Mouse (Mus musculus): ENCODE results near the gene Rcc2. TPM values are rescaled to one million over a fixed set of nuclear protein-coding genes. Genes with fewer than 3 reads are reported as not detected.
A peak's percentile ranks its signal among the peaks of the same experiment; 100 is the strongest.

Rcc2 gene
- polyA plus RNA-seq, 1 experiment from 2014 or later, result 7.7 TPM

- Histone ChIP-seq H3K27ac (ENCODE audit: low read depth, low read length) (no peak overlapping the region), H3K9me3 (ENCODE audit: control insufficient read depth, low read length) (no peaks in the 10 kb centered on the region), H3K27me3 (replicated peaks; ENCODE audit: control insufficient read depth, insufficient read depth, low read length) (no peaks in the 10 kb centered on the region), H3K36me3 (ENCODE audit: control insufficient read depth, insufficient read depth, low read length) (peaks cover 28% of the 10 kb centered on the region), H3K4me3 (ENCODE audit: low read length) (no peak overlapping the region), H3K4me1 (ENCODE audit: control insufficient read depth, insufficient read depth, low read depth, low read length) (peaks cover 15% of the 10 kb centered on the region), H3K4me2 (ENCODE audit: low read length) (no peak overlapping the region), H3K9ac (ENCODE audit: low read depth, low read length) (no peak overlapping the region)
- whole genome bisulfite sequencing, result 72% methylated on average over 4 of the region's 4 CpGs
- ATAC-seq, result no peak
Observed at GRCm38 (mm10) chr4:140707615-140708014, 7.3 kb downstream of the Rcc2 start.

DNA sequence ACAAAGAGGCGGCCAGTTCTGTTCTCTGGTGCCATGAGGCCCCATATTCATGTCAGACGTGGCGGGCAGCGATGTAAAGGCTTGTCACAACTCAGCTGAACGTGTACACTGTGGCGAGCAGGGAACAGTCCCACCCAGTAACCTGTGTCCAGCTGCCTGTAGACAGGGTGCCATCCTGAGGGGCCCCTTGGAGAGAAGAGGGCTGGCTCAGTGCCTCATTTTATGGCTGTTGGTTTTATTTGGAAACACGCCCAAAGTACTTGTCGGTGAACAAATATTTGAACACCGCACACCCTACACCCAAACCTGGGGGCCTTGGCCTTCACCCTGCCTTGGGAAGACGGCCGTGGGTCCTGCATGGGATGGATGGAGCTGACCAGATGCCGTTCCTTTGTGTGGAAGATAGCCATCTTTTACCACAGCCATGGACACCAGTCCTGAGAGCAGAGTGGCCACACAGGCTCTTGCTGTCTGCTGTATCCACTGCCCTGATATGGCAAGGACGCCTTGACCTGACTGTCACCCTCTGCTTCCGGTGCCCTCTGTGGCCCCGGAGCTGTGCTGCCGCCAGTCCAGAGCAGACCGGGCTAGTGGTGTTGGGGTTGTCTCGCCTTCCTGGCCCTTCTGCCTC, 8.1 kb downstream of the Rcc2 start:
- no peak overlapping the region for H3K9ac ChIP-seq (ENCODE audit: low read depth, low read length)
- ATAC-seq, result no peak
- H3K9me3 ChIP-seq (ENCODE audit: control insufficient read depth, low read length), result no peaks in the 10 kb centered on the region

DNA sequence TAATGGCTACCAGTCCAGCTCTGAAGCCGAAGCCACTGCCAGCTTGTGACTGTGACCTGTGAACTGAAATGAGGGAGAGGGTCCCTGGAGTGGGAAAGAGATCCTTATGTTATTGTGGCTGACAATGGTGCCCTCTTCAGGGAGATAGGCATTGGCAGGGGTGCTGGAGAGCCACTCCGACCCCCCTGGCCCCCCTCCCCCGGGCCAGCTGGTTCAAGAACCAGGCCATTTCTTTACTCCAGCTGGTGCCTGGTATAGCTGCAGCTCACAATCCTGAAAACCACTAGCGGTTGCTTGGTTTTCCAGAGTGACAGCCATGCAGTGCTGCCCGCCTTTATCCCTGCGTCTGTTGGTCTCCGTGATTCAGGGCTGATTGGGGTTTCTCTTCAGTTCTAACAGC, 8.8 kb downstream of the Rcc2 start:
- H3K9ac ChIP-seq (ENCODE audit: low read depth, low read length), result no peak overlapping the region
- no peak overlapping the region for H3K27ac ChIP-seq (ENCODE audit: low read depth, low read length)
- H3K36me3 ChIP-seq (ENCODE audit: control insufficient read depth, insufficient read depth, low read length), result peaks cover 31% of the 10 kb centered on the region
- no peak overlapping the region for H3K4me2 ChIP-seq (ENCODE audit: low read length)
- no peaks in the 10 kb centered on the region for H3K27me3 ChIP-seq (replicated peaks; ENCODE audit: control insufficient read depth, insufficient read depth, low read length)
- no peak for ATAC-seq
- peaks cover 8% of the 10 kb centered on the region for H3K4me1 ChIP-seq (ENCODE audit: control insufficient read depth, insufficient read depth, low read depth, low read length)
- no peak overlapping the region for H3K4me3 ChIP-seq (ENCODE audit: low read length)
- H3K9me3 ChIP-seq (ENCODE audit: control insufficient read depth, low read length), result no peaks in the 10 kb centered on the region
- 61% methylated on average over 7 of the region's 7 CpGs for WGBS

More for the DNA sequence above, 8.1 kb downstream of the Rcc2 start:
- H3K36me3 ChIP-seq (ENCODE audit: control insufficient read depth, insufficient read depth, low read length), result peaks cover 30% of the 10 kb centered on the region
- no peaks in the 10 kb centered on the region for H3K27me3 ChIP-seq (replicated peaks; ENCODE audit: control insufficient read depth, insufficient read depth, low read length)
- H3K27ac ChIP-seq (ENCODE audit: low read depth, low read length), result no peak overlapping the region
- peaks cover 10% of the 10 kb centered on the region for H3K4me1 ChIP-seq (ENCODE audit: control insufficient read depth, insufficient read depth, low read depth, low read length)
- 80% methylated on average over 18 of the region's 18 CpGs for WGBS
- H3K4me2 ChIP-seq (ENCODE audit: low read length), result no peak overlapping the region
- no peak overlapping the region for H3K4me3 ChIP-seq (ENCODE audit: low read length)

DNA sequence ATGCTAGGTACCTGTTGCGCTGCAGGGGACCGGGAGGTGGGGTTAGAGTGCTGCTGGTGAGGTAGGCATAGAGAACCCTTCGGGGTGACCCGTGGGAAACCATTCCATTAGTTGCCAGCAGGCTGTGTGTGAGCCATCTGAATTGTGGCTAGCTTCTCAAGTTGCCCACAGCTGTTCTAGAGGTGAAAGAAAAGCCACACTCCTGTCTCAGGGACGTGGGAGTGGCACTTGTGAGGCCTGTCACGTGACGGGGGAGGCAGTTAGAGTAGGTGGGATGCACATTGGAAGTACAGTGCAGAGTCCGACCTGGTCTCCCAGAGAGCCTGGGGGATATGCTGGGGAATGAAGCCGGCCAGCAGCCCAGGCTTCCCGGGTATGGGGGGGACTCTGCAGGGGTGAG, 9.3 kb downstream of the Rcc2 start:
- no peaks in the 10 kb centered on the region for H3K27me3 ChIP-seq (replicated peaks; ENCODE audit: control insufficient read depth, insufficient read depth, low read length)
- no peak overlapping the region for H3K4me2 ChIP-seq (ENCODE audit: low read length)
- H3K27ac ChIP-seq (ENCODE audit: low read depth, low read length), result no peak overlapping the region
- H3K9ac ChIP-seq (ENCODE audit: low read depth, low read length), result no peak overlapping the region
- H3K9me3 ChIP-seq (ENCODE audit: control insufficient read depth, low read length), result no peaks in the 10 kb centered on the region
- peaks cover 36% of the 10 kb centered on the region for H3K36me3 ChIP-seq (ENCODE audit: control insufficient read depth, insufficient read depth, low read length)
- ATAC-seq, result no peak
- WGBS, result 89% methylated on average over 10 of the region's 10 CpGs
- no peak overlapping the region for H3K4me3 ChIP-seq (ENCODE audit: low read length)
- H3K4me1 ChIP-seq (ENCODE audit: control insufficient read depth, insufficient read depth, low read depth, low read length), result peaks cover 10% of the 10 kb centered on the region

DNA sequence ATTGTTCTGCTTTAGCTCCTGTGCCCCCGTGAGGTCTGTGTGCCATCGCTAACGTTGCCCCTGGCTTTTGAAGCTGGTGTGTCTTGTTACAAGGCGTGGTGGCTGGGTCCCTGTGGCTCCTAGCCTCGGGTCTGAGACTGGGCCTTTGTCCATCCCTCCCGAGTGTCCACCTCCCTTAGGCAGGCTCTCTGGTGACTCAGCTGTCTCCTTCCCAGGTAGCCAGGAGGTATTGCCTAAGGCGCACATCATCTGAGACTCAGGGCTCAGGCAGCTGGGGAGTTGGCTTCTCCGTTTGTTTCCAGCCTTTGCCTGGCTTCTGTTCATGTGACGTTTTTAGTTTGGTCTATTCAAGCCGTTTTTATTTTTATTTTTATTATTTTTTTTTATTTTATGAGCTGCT, 10.4 kb downstream of the Rcc2 start:
- Histone ChIP-seq H3K4me3 (ENCODE audit: low read length) (no peak overlapping the region), H3K4me1 (ENCODE audit: control insufficient read depth, insufficient read depth, low read depth, low read length) (peaks cover 10% of the 10 kb centered on the region), H3K9me3 (ENCODE audit: control insufficient read depth, low read length) (no peaks in the 10 kb centered on the region), H3K27me3 (replicated peaks; ENCODE audit: control insufficient read depth, insufficient read depth, low read length) (no peaks in the 10 kb centered on the region), H3K9ac (ENCODE audit: low read depth, low read length) (no peak overlapping the region), H3K36me3 (ENCODE audit: control insufficient read depth, insufficient read depth, low read length) (peaks cover 43% of the 10 kb centered on the region), H3K4me2 (ENCODE audit: low read length) (no peak overlapping the region), H3K27ac (ENCODE audit: low read depth, low read length) (no peak overlapping the region)
- ATAC-seq, result no peak
- WGBS, result 71% methylated on average over 10 of the region's 10 CpGs

DNA sequence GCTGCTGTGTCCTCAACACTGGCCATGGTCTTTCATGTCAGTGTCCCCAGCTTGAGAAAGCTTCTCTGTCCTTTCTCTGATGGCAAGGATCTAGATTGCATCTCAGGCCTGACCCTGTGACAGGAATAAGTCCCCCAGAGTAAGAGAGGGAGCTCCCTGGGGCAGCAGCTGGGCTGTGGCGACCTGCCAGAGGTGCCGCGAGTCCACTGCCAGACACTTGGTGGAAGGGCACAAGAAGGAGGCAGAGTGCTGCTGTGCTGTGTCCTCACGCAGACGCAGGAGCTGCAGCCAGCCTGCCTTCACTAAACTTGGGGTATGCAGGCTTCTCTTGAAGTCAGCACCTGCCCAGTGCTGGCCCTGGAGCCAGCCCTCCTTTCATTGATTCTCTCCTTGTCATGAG, 11.0 kb downstream of the Rcc2 start:
- Histone ChIP-seq H3K9ac (ENCODE audit: low read depth, low read length) (0 out of 2 replicates have a peak overlapping the region, but pooled peaks have one; percentile 24), H3K36me3 (ENCODE audit: control insufficient read depth, insufficient read depth, low read length) (peaks cover 47% of the 10 kb centered on the region), H3K27me3 (replicated peaks; ENCODE audit: control insufficient read depth, insufficient read depth, low read length) (no peaks in the 10 kb centered on the region), H3K4me1 (ENCODE audit: control insufficient read depth, insufficient read depth, low read depth, low read length) (peaks cover 10% of the 10 kb centered on the region), H3K4me2 (ENCODE audit: low read length) (no peak overlapping the region), H3K4me3 (ENCODE audit: low read length) (no peak overlapping the region), H3K27ac (ENCODE audit: low read depth, low read length) (no peak overlapping the region), H3K9me3 (ENCODE audit: control insufficient read depth, low read length) (no peaks in the 10 kb centered on the region)
- 61% methylated on average over 5 of the region's 5 CpGs for WGBS
- no peak for ATAC-seq

DNA sequence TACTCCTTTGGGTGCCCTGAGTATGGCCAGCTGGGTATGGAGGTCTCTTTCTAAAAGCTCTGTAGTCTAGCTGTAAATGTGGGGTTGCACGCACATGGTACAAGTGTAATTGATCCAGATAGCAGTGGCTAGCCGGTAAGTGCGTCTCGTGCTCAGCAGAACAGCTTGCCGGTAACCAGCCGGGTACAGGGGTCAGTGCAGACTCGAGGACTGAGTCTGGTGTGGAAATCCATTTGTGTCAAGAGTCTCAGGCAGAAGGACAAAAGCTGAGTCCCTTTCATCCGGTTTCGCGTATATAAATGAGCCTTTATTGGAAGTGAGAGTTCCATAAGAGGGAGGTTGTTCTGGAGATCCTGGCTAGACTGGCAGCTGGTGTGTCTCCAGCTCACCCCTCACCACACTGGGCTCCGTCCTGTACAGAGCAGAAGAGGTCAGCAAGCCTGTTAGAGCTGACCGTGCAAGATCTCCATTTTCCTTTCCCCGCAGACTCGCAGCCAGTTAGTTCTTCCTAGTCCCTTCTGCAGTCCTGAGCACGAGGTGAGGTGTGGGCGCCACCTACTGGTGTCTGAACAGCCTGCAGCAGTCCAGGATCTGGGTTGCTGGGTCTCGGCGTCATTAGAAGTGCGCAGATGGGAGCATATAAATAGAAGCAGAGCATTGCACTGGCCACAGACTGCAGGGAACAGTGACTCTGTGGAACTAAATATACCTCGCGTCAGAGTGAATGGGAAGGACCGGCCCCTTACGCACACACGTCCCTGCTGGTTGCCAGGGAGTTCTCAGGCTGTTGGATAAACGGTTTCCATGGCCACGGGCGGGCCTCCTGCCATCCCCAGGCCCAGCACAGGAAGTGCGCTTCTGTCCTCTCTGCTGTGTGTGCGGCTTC, 13.4 kb downstream of the Rcc2 start:
- no peaks in the 10 kb centered on the region for H3K27me3 ChIP-seq (replicated peaks; ENCODE audit: control insufficient read depth, insufficient read depth, low read length)
- peak; percentile 95 for ATAC-seq
- H3K9me3 ChIP-seq (ENCODE audit: control insufficient read depth, low read length), result no peaks in the 10 kb centered on the region
- H3K4me1 ChIP-seq (ENCODE audit: control insufficient read depth, insufficient read depth, low read depth, low read length), result peaks cover 10% of the 10 kb centered on the region
- H3K4me2 ChIP-seq (ENCODE audit: low read length), result peak overlapping the region; percentile 10; the same call in 1 of the 2 replicates
- peak overlapping the region; percentile 17 for H3K9ac ChIP-seq (ENCODE audit: low read depth, low read length)
- H3K27ac ChIP-seq (ENCODE audit: low read depth, low read length), result peak overlapping the region; percentile 67
- 26% methylated on average over 29 of the region's 29 CpGs for WGBS
- no peak overlapping the region for H3K4me3 ChIP-seq (ENCODE audit: low read length)
- peaks cover 61% of the 10 kb centered on the region for H3K36me3 ChIP-seq (ENCODE audit: control insufficient read depth, insufficient read depth, low read length)

DNA sequence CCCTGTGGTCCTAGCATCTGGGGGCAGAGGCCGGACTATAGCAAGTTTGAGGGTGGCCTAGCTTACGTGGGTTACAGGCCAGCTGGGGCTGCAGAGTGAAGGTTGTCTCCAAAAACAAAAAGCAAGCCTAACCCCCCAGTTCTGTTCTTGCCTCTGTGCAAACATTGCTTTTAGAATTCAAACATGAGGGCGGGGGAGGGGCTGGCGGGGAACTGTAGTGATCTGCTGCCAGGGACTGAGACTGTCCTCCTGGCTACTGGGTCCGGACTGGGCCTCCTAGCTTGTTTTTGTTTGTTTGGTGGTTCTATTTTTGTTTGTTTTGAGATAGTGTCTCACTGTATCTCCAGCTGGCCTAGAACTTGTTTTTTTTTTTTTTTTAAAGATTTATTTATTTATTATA, 14.2 kb downstream of the Rcc2 start:
- peaks cover 10% of the 10 kb centered on the region for H3K4me1 ChIP-seq (ENCODE audit: control insufficient read depth, insufficient read depth, low read depth, low read length)
- no peaks in the 10 kb centered on the region for H3K27me3 ChIP-seq (replicated peaks; ENCODE audit: control insufficient read depth, insufficient read depth, low read length)
- H3K9ac ChIP-seq (ENCODE audit: low read depth, low read length), result no peak overlapping the region
- peak overlapping the region; percentile 67 for H3K27ac ChIP-seq (ENCODE audit: low read depth, low read length)
- peaks cover 61% of the 10 kb centered on the region for H3K36me3 ChIP-seq (ENCODE audit: control insufficient read depth, insufficient read depth, low read length)
- H3K4me3 ChIP-seq (ENCODE audit: low read length), result no peak overlapping the region
- H3K9me3 ChIP-seq (ENCODE audit: control insufficient read depth, low read length), result no peaks in the 10 kb centered on the region
- WGBS, result 74% methylated on average over 5 of the region's 5 CpGs
- ATAC-seq, result 0 out of 2 replicates have a peak, but pooled peaks have one; percentile 1
- no peak overlapping the region; the same call in 1 of the 2 replicates for H3K4me2 ChIP-seq (ENCODE audit: low read length)

- peaks cover 10% of the 10 kb centered on the region for H3K4me1 ChIP-seq (ENCODE audit: control insufficient read depth, insufficient read depth, low read depth, low read length)
- H3K9me3 ChIP-seq (ENCODE audit: control insufficient read depth, low read length), result no peaks in the 10 kb centered on the region
- peaks cover 62% of the 10 kb centered on the region for H3K36me3 ChIP-seq (ENCODE audit: control insufficient read depth, insufficient read depth, low read length)
- no peak overlapping the region for H3K4me3 ChIP-seq (ENCODE audit: low read length)
- no peak overlapping the region for H3K4me2 ChIP-seq (ENCODE audit: low read length)
- no peaks in the 10 kb centered on the region for H3K27me3 ChIP-seq (replicated peaks; ENCODE audit: control insufficient read depth, insufficient read depth, low read length)
- 87% methylated on average over 11 of the region's 11 CpGs for WGBS
- no peak for ATAC-seq
- H3K27ac ChIP-seq (ENCODE audit: low read depth, low read length), result no peak overlapping the region
- H3K9ac ChIP-seq (ENCODE audit: low read depth, low read length), result no peak overlapping the region
Observed at GRCm38 (mm10) chr4:140716994-140717393, 16.7 kb downstream of the Rcc2 start.
